In the genomic region with DNA sequence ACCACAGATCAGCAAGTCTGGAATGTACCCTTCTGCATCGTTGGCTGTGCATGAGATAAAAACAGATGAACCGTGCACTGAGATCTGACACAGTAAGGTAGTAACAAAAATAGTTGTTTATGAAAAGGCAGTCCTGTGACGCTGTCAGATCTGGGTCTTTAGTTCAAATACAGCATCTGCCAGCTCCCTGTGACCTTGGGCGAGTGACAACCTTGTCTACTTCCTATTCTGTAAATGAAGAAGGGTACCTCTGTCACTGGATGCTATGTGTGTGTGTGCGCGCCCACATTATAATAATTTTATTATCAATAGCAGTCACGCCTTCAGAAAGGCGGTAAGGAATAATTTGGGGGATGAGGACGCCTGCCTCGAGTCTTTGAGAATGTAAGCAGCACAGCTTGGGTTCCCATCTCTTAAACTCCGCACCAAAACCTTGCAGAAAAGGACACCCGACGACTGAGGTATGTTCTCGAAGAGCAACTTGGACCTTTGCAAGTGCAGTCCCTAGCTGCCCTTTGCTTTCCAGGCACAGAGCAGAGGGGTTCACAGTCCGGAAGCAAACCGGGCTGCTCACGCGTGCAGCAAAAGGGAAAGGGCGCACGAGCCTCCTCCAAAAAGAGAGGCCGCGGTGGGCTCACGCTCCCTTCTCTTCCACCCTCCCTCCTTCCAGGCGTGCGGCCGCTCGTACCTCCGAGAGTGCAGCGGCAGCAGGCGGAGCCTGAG, we compare ENCODE assay signal across 8 mouse cellular contexts. TPM values are rescaled to one million over a fixed set of nuclear protein-coding genes. Genes with fewer than 3 reads are reported as not detected.
A peak's percentile ranks its signal among the peaks of the same experiment; 100 is the strongest.
DNase-seq lines count a peak whose midpoint lies in the region; ATAC-seq and TF ChIP-seq lines count a peak whose summit lies in the region.

No protein-coding gene starts in this region.

- DNase-seq in heart, adult 9 months (ENCODE audit: low spot score in 2 of 2): no peak
- DNase-seq in MEL (ENCODE audit: low read depth, low spot score): peak; percentile 66
- DNase-seq in hindbrain, embryonic 10.5 days (ENCODE audit: low spot score): no peak
- DNase-seq in liver, postnatal 0 days: no peak
- no peak for DNase-seq in thymus, adult 18-20 months
- no peak for DNase-seq in gastrocnemius, postnatal 25 days
- no peak for DNase-seq in layer of hippocampus, adult 11-12 months (ENCODE audit: low spot score)

- H3K27ac ChIP-seq in heart, embryonic 15.5 days: peak overlapping the region; percentile 86
- H3K27ac ChIP-seq in MEL (ENCODE audit: control insufficient read depth, low read depth, low read length): peak overlapping the region; percentile 82
- H3K27ac ChIP-seq in hindbrain, embryonic 10.5 days: peak overlapping the region; percentile 94
- H3K27ac ChIP-seq in liver, postnatal 0 days (ENCODE audit: low read depth): peak overlapping the region; percentile 63

- peaks cover 40% of the 10 kb centered on the region for H3K36me3 ChIP-seq in heart, embryonic 15.5 days
- H3K36me3 ChIP-seq in MEL (ENCODE audit: control insufficient read depth in 1 of 2, insufficient read depth in 2 of 2, low read length in 2 of 2): peaks cover 0 to 9% of the 10 kb centered on the region in 2 experiments; a peak in 1 of 4 replicates
- peaks cover 58% of the 10 kb centered on the region for H3K36me3 ChIP-seq in hindbrain, embryonic 10.5 days
- H3K36me3 ChIP-seq in liver, postnatal 0 days (replicated peaks; ENCODE audit: insufficient read depth, low read length): peaks cover 35% of the 10 kb centered on the region

- peak overlapping the region; percentile 68 for H3K4me3 ChIP-seq in heart, embryonic 15.5 days
- H3K4me3 ChIP-seq in MEL (ENCODE audit: control insufficient read depth in 1 of 2, insufficient read depth in 1 of 2, low read depth in 2 of 2, low read length in 2 of 2): peak overlapping the region; percentile 83 to 100
- peak overlapping the region; percentile 85 for H3K4me3 ChIP-seq in hindbrain, embryonic 10.5 days
- peak overlapping the region; percentile 77 for H3K4me3 ChIP-seq in liver, postnatal 0 days (ENCODE audit: low read depth, low read length)

- H3K4me1 ChIP-seq in heart, embryonic 15.5 days (replicated peaks): peaks cover 33% of the 10 kb centered on the region
- H3K4me1 ChIP-seq in MEL (ENCODE audit: control insufficient read depth in 1 of 2, insufficient read depth in 2 of 2, low read length in 2 of 2): no peaks in the 10 kb centered on the region; a peak in 1 of 4 replicates
- H3K4me1 ChIP-seq in hindbrain, embryonic 10.5 days (replicated peaks): peaks cover 20% of the 10 kb centered on the region
- peaks cover 13% of the 10 kb centered on the region for H3K4me1 ChIP-seq in liver, postnatal 0 days (ENCODE audit: insufficient read depth)

- TF ChIP-seq CTCF in MEL (IDR thresholded peaks at IDR 0.05 in 2 of 3, conservative IDR thresholded peaks at IDR 0.05 in 1 of 3; ENCODE audit: control insufficient read depth in 1 of 3, insufficient read depth in 1 of 3, low read depth in 2 of 3, low read length in 3 of 3, poor library complexity in 1 of 3, severe bottlenecking in 1 of 3): no peak
- no peak for TF ChIP-seq CTCF in liver, postnatal 0 days (IDR thresholded peaks at IDR 0.05; ENCODE audit: low read depth)

- peak overlapping the region; percentile 69 for H3K4me2 ChIP-seq in heart, embryonic 15.5 days
- peak overlapping the region; percentile 82 for H3K4me2 ChIP-seq in liver, postnatal 0 days (ENCODE audit: low read depth, low read length)

- H3K27me3 ChIP-seq in heart, embryonic 15.5 days: no peaks in the 10 kb centered on the region
- no peaks in the 10 kb centered on the region for H3K27me3 ChIP-seq in MEL (ENCODE audit: control insufficient read depth in 1 of 2, insufficient read depth in 2 of 2, low read length in 2 of 2)
- no peaks in the 10 kb centered on the region for H3K27me3 ChIP-seq in hindbrain, embryonic 10.5 days (ENCODE audit: insufficient read depth, poor library complexity, severe bottlenecking)
- no peaks in the 10 kb centered on the region for H3K27me3 ChIP-seq in liver, postnatal 0 days (ENCODE audit: insufficient read depth, low read length)

- TF ChIP-seq RAD21 in MEL (IDR thresholded peaks at IDR 0.05; ENCODE audit: low read depth, low read length): no peak

- TF ChIP-seq EP300 in MEL (IDR thresholded peaks at IDR 0.05; ENCODE audit: low read depth in 1 of 2, low read length in 2 of 2): no peak
- no peak for TF ChIP-seq EP300 in liver, postnatal 0 days (IDR thresholded peaks at IDR 0.05; ENCODE audit: low read depth)

- H3K9me3 ChIP-seq in heart, embryonic 15.5 days (replicated peaks): no peaks in the 10 kb centered on the region
- H3K9me3 ChIP-seq in MEL (replicated peaks; ENCODE audit: insufficient read depth, low read length): no peaks in the 10 kb centered on the region
- H3K9me3 ChIP-seq in hindbrain, embryonic 10.5 days: no peaks in the 10 kb centered on the region
- no peaks in the 10 kb centered on the region for H3K9me3 ChIP-seq in liver, postnatal 0 days (ENCODE audit: low read length)

- peak; percentile 52 for ATAC-seq in heart, embryonic 15.5 days (replicated peaks; ENCODE audit: insufficient number of reproducible peaks, insufficient read depth, low FRiP score, low read depth)
- ATAC-seq in liver, postnatal 0 days: peak; percentile 74

- peak in 1 of 2 experiments; percentile 79; a peak in 1 of 4 replicates for TF ChIP-seq POLR2A in MEL (IDR thresholded peaks at IDR 0.05; ENCODE audit: control insufficient read depth in 1 of 2, insufficient read depth in 1 of 2, low read depth in 1 of 2, low read length in 2 of 2, poor library complexity in 1 of 2)

- WGBS in heart, embryonic 15.5 days: under 1% methylated on average over 30 of the region's 30 CpGs
- 4% methylated on average over 30 of the region's 30 CpGs for WGBS in hindbrain, embryonic 10.5 days
- WGBS in liver, postnatal 0 days (ENCODE audit: insufficient replicate concordance): under 1% methylated on average over 28 of the region's 30 CpGs

- peak overlapping the region; percentile 76 for H3K9ac ChIP-seq in heart, embryonic 15.5 days
- peak overlapping the region; percentile 92 for H3K9ac ChIP-seq in MEL (ENCODE audit: control insufficient read depth, low read depth, low read length, poor library complexity, severe bottlenecking)
- H3K9ac ChIP-seq in liver, postnatal 0 days (replicated peaks): peak overlapping the region; percentile 83

- peaks cover 20% of the 10 kb centered on the region for H3K79me2 ChIP-seq in MEL (ENCODE audit: control insufficient read depth, insufficient read depth, low read length, poor library complexity)

TF ChIP-seq in MEL, 35 proteins besides CTCF, POLR2A, EP300 and RAD21:
- TF ChIP-seq NRF1 (IDR thresholded peaks at IDR 0.05; ENCODE audit: insufficient read depth, low read depth, low read length, poor library complexity, severe bottlenecking) (no peak), RCOR1 (IDR thresholded peaks at IDR 0.05; ENCODE audit: low read depth, low read length) (no peak), JUND (IDR thresholded peaks at IDR 0.05; ENCODE audit: low read depth, low read length) (no peak), ZNF384 (IDR thresholded peaks at IDR 0.05; ENCODE audit: low read depth, low read length) (no peak), ZC3H11A (IDR thresholded peaks at IDR 0.05; ENCODE audit: low read depth, low read length) (no peak), GABPA (IDR thresholded peaks at IDR 0.05; ENCODE audit: low read depth, low read length) (no peak), CHD1 (IDR thresholded peaks at IDR 0.05; ENCODE audit: low read depth, low read length) (no peak), TCF12 (IDR thresholded peaks at IDR 0.05; ENCODE audit: low read depth, low read length) (no peak), TBP (IDR thresholded peaks at IDR 0.05; ENCODE audit: low read depth, low read length) (no peak), MXI1 (IDR thresholded peaks at IDR 0.05; ENCODE audit: low read depth, low read length) (no peak), SMC3 (IDR thresholded peaks at IDR 0.05; ENCODE audit: low read depth, low read length) (no peak), BHLHE40 (IDR thresholded peaks at IDR 0.05; ENCODE audit: borderline replicate concordance, low read depth, low read length) (no peak), MAX (IDR thresholded peaks at IDR 0.05; ENCODE audit: low read length) (no peak; the same call in 1 of the 2 replicates), E2F4 (IDR thresholded peaks at IDR 0.05; ENCODE audit: borderline replicate concordance, low read depth, low read length) (no peak)

RNA-seq across cellular contexts. Expression of a gene that starts 0.5 kb away (rescaled TPM):
- 63.9 and 71.8 TPM in 2 replicates for polyA plus RNA-seq in heart, embryonic 15.5 days (2015; fragmentation: Nextera tagmentation; extraction: Ambion mirVana)
- 42.6 and 42.9 TPM in 2 replicates for total RNA-seq in MEL (2012; rRNA removed)
- polyA plus RNA-seq in MEL (2012; ENCODE audit: insufficient read depth in 1 of 2, insufficient read length in 2 of 2, low read depth in 1 of 2, low replicate concordance in 2 of 2, missing spikeins in 1 of 2): 10 to 100 TPM in 1 of 2 experiments, not detected in 1; 55.3 TPM
- 50.2 and 51.8 TPM in 2 replicates for polyA plus RNA-seq in hindbrain, embryonic 10.5 days (2016; fragmentation: Nextera tagmentation; extraction: Ambion mirVana)
- polyA plus RNA-seq in liver, postnatal 0 days (2015; fragmentation: Nextera tagmentation; extraction: Ambion mirVana): 23.2 and 23.8 TPM in 2 replicates
- 10 to 100 TPM; 27.6 to 30.3 TPM for total RNA-seq in gastrocnemius, postnatal 25 days (2021)

RNA-seq across cellular contexts. Expression of a gene that starts 0.5 kb away (rescaled TPM):
- polyA plus RNA-seq in heart, embryonic 15.5 days (2015; fragmentation: Nextera tagmentation; extraction: Ambion mirVana): 77.5 and 78.5 TPM in 2 replicates
- 27.9 and 29.5 TPM in 2 replicates for total RNA-seq in MEL (2012; rRNA removed)
- 10 to 100 TPM in 1 of 2 experiments, not detected in 1; 44.1 TPM for polyA plus RNA-seq in MEL (2012; ENCODE audit: insufficient read depth in 1 of 2, insufficient read length in 2 of 2, low read depth in 1 of 2, low replicate concordance in 2 of 2, missing spikeins in 1 of 2)
- 68.3 and 74.1 TPM in 2 replicates for polyA plus RNA-seq in hindbrain, embryonic 10.5 days (2016; fragmentation: Nextera tagmentation; extraction: Ambion mirVana)
- polyA plus RNA-seq in liver, postnatal 0 days (2015; fragmentation: Nextera tagmentation; extraction: Ambion mirVana): 16.6 and 17.3 TPM in 2 replicates
- total RNA-seq in gastrocnemius, postnatal 25 days (2021): 10 to 100 TPM; 25.8 to 30.8 TPM
